Mouse (Mus musculus) MEL (cell line): ENCODE measurements around the gene Maml3.

Experiments used
- CHD2 ChIP-seq: IDR thresholded peaks from 2 replicates; pipeline ENCODE4 v1.6.1; 2011; ENCODE audit warnings: low read length, improper control_type of control experiment
- CTCF ChIP-seq, 3 experiments: IDR thresholded peaks in 2 of 3; conservative IDR thresholded peaks in 1 of 3; 2 replicates each; pipeline ENCODE4 v1.5.1; 2011 to 2012; ENCODE audit warnings: low read length in 3 of 3, low read depth in 2 of 3, mild to moderate bottlenecking in 2 of 3, improper control_type of control experiment in 1 of 3, inconsistent platforms in 1 of 3, mixed read lengths in 1 of 3, moderate library complexity in 1 of 3; ENCODE audit not compliant: control insufficient read depth in 1 of 3, insufficient read depth in 1 of 3, poor library complexity in 1 of 3, severe bottlenecking in 1 of 3
- GATA1 ChIP-seq: IDR thresholded peaks from 2 replicates; pipeline ENCODE4 v1.6.1; 2011; ENCODE audit warnings: low read depth, low read length, improper control_type of control experiment
- MAFK ChIP-seq: IDR thresholded peaks from 2 replicates; pipeline ENCODE4 v1.6.1; 2011; ENCODE audit warnings: low read depth, mild to moderate bottlenecking, low read length, improper control_type of control experiment, borderline replicate concordance
- POLR2A ChIP-seq, 2 experiments: IDR thresholded peaks; 2 replicates each; pipeline ENCODE4 v1.6.1; 2011 to 2012; ENCODE audit warnings: low read length in 2 of 2, mild to moderate bottlenecking in 2 of 2, control low read depth in 1 of 2, improper control_type of control experiment in 1 of 2, low read depth in 1 of 2, moderate library complexity in 1 of 2; ENCODE audit not compliant: control insufficient read depth in 1 of 2, insufficient read depth in 1 of 2, poor library complexity in 1 of 2
- POLR2AphosphoS2 ChIP-seq: IDR thresholded peaks from 2 replicates; pipeline ENCODE4 v1.6.1; 2011; ENCODE audit warnings: low read length, improper control_type of control experiment
- POLR2AphosphoS5 ChIP-seq: IDR thresholded peaks from 2 replicates; pipeline ENCODE4 v1.6.1; 2012; ENCODE audit warnings: low read depth, borderline replicate concordance, mild to moderate bottlenecking, inconsistent platforms, low read length, moderate library complexity, mixed read lengths
- TBP ChIP-seq: IDR thresholded peaks from 2 replicates; pipeline ENCODE4 v1.8.0; 2011; ENCODE audit warnings: low read depth, low read length, improper control_type of control experiment
- USF1 ChIP-seq: IDR thresholded peaks from 2 replicates; pipeline ENCODE4 v1.6.1; 2014; ENCODE audit warnings: low read depth, mild to moderate bottlenecking, inconsistent platforms, low read length, improper control_type of control experiment, moderate library complexity
- ZMIZ1 ChIP-seq: IDR thresholded peaks from 2 replicates; pipeline ENCODE4 v1.6.1; 2012; ENCODE audit warnings: low read depth, mild to moderate bottlenecking, inconsistent platforms, low read length, improper control_type of control experiment, moderate library complexity

GRCm38 (mm10) chr3:52047537-52047936, 57.3 kb downstream of the Maml3 start:
- TF ChIP-seq POLR2A (IDR thresholded peaks at IDR 0.05; ENCODE audit: control insufficient read depth in 1 of 2, insufficient read depth in 1 of 2, low read depth in 1 of 2, low read length in 2 of 2, poor library complexity in 1 of 2): no peak
- no peak for TF ChIP-seq POLR2AphosphoS5
- no peak for TF ChIP-seq USF1
- no peak for TF ChIP-seq CHD2
- TF ChIP-seq MAFK: no peak
- no peak for TF ChIP-seq POLR2AphosphoS2
- no peak for TF ChIP-seq CTCF (IDR thresholded peaks at IDR 0.05 in 2 of 3, conservative IDR thresholded peaks at IDR 0.05 in 1 of 3; ENCODE audit: control insufficient read depth in 1 of 3, insufficient read depth in 1 of 3, low read depth in 2 of 3, low read length in 3 of 3, poor library complexity in 1 of 3, severe bottlenecking in 1 of 3)
- TF ChIP-seq GATA1: no peak
- no peak for TF ChIP-seq TBP
- TF ChIP-seq ZMIZ1: no peak
